Mouse (Mus musculus) layer of hippocampus, postnatal 25 days (tissue): Measurements from ENCODE around the gene Lclat1. TPM values are rescaled to one million over a fixed set of nuclear protein-coding genes. Genes with fewer than 3 reads are reported as not detected.

Experiments used
- DNase-seq, 2 experiments: peaks; one replicate each; pipeline ENCODE4 v3.0.0; 2022; ENCODE audit warnings: mixed read lengths in 2 of 2, low spot score in 1 of 2; ENCODE audit errors: extremely low spot score in 1 of 2
- total RNA-seq, 2 experiments: library from RNA; stranded (reverse); gene quantifications; 2 replicates each; pipeline ENCODE4 v1.2.3; 2021

The Lclat1 gene
- total RNA-seq, 2 experiments from 2014 or later = 29.9 to 33.2 TPM

- DNase-seq = no peak
Observed at GRCm38 (mm10) chr17:73087045-73087910, 20.5 kb upstream of the Lclat1 start.

- DNase-seq = no peak
Observed at GRCm38 (mm10) chr17:73091368-73091767, 16.4 kb upstream of the Lclat1 start.

GRCm38 (mm10) chr17:73092103-73093097, 15.4 kb upstream of the Lclat1 start:
- DNase-seq = no peak

GRCm38 (mm10) chr17:73095070-73095469, 12.7 kb upstream of the Lclat1 start:
- DNase-seq = no peak

- DNase-seq = no peak
Observed at GRCm38 (mm10) chr17:73095585-73095984, 12.2 kb upstream of the Lclat1 start.

GRCm38 (mm10) chr17:73096484-73096883, 11.3 kb upstream of the Lclat1 start:
- DNase-seq = peak; percentile 28 to 68

GRCm38 (mm10) chr17:73098636-73099035, 9.1 kb upstream of the Lclat1 start:
- DNase-seq = no peak

- DNase-seq = no peak
Observed at GRCm38 (mm10) chr17:73100396-73100795, 7.4 kb upstream of the Lclat1 start.

- DNase-seq = no peak
Observed at GRCm38 (mm10) chr17:73102538-73102937, 5.2 kb upstream of the Lclat1 start.

- DNase-seq = peak; percentile 6 to 10
Observed at GRCm38 (mm10) chr17:73108170-73108887, 544 bp downstream of the Lclat1 start.

GRCm38 (mm10) chr17:73108888-73109259, 1.1 kb downstream of the Lclat1 start:
- DNase-seq = no peak

- no peak for DNase-seq
Observed at GRCm38 (mm10) chr17:73112128-73112527, 4.3 kb downstream of the Lclat1 start.

GRCm38 (mm10) chr17:73112601-73113000, 4.8 kb downstream of the Lclat1 start:
- no peak for DNase-seq

- no peak for DNase-seq
Observed at GRCm38 (mm10) chr17:73113230-73113629, 5.4 kb downstream of the Lclat1 start.

GRCm38 (mm10) chr17:73118134-73118533, 10.3 kb downstream of the Lclat1 start:
- no peak for DNase-seq

GRCm38 (mm10) chr17:73118702-73119101, 10.9 kb downstream of the Lclat1 start:
- no peak for DNase-seq

- no peak for DNase-seq
Observed at GRCm38 (mm10) chr17:73119150-73119549, 11.4 kb downstream of the Lclat1 start.

GRCm38 (mm10) chr17:73120545-73120944, 12.8 kb downstream of the Lclat1 start:
- DNase-seq = no peak

- no peak for DNase-seq
Observed at GRCm38 (mm10) chr17:73121726-73122125, 13.9 kb downstream of the Lclat1 start.

GRCm38 (mm10) chr17:73126349-73126748, 18.6 kb downstream of the Lclat1 start:
- no peak for DNase-seq
